Mouse (Mus musculus) cortical plate, adult 2 months (tissue): ENCODE data around the gene B430306N03Rik. TPM values are rescaled to one million over a fixed set of nuclear protein-coding genes. Genes with fewer than 3 reads are reported as not detected.
A peak's percentile ranks its signal among the peaks of the same experiment; 100 is the strongest.
"Not testable (repeated sequence)": the region's sequence is repeated elsewhere in the genome, so short reads cannot be mapped to it uniquely, and the experiment has no call there.

Source experiments
- H3K27ac ChIP-seq: fragments of 200-500 bp; 2 replicates; pipeline ENCODE4 v1.5.1; 2012; ENCODE audit warnings: low read length, control low read depth, inconsistent platforms; ENCODE audit not compliant: insufficient read depth
- H3K4me1 ChIP-seq: fragments of 200-500 bp; 2 replicates; pipeline ENCODE4 v1.6.1; 2011; ENCODE audit warnings: low read length; ENCODE audit not compliant: control insufficient read depth, insufficient read depth
- H3K4me3 ChIP-seq: fragments of 200-500 bp; 2 replicates; pipeline ENCODE4 v1.5.1; 2011; ENCODE audit warnings: mild to moderate bottlenecking, low read length, control low read depth; ENCODE audit not compliant: insufficient read depth
- CTCF ChIP-seq: fragments of 200-500 bp; IDR thresholded peaks from 2 replicates; pipeline ENCODE4 v1.5.1; 2011; ENCODE audit warnings: mild to moderate bottlenecking, control low read depth, low read length; ENCODE audit not compliant: insufficient read depth; ENCODE audit errors: extremely low read depth
- POLR2A ChIP-seq: fragments of 200-500 bp; IDR thresholded peaks from 2 replicates; pipeline ENCODE4 v1.6.1; 2011; ENCODE audit warnings: mild to moderate bottlenecking, low read length, control low read depth; ENCODE audit not compliant: insufficient read depth; ENCODE audit errors: extremely low read depth
- polyA plus RNA-seq: library from polyadenylated mRNA; depleted of rRNA; stranded (reverse); fragments of >200 nt; gene quantifications from 2 replicates; pipeline ENCODE4 v1.2.3, GENCODE M21; 2012; rRNA removed

B430306N03Rik gene
- 0.08 and 0.17 TPM in 2 replicates for polyA plus RNA-seq

- not testable (repeated sequence) for H3K27ac ChIP-seq, H3K4me3 ChIP-seq, H3K4me1 ChIP-seq
Observed at GRCm38 (mm10) chr17:48315905-48316579, at the start of gene B430306N03Rik. Gene B430306N03Rik (plus strand): TSS chr17:48316141.

GRCm38 (mm10) chr17:48266610-48267304, 49.2 kb upstream of the B430306N03Rik start:
- Histone ChIP-seq H3K4me3 (no peak overlapping the region), H3K4me1 (no peaks in the 10 kb centered on the region), H3K27ac (no peak overlapping the region)
- no peak for TF ChIP-seq POLR2A
- no peak for TF ChIP-seq CTCF

DNA sequence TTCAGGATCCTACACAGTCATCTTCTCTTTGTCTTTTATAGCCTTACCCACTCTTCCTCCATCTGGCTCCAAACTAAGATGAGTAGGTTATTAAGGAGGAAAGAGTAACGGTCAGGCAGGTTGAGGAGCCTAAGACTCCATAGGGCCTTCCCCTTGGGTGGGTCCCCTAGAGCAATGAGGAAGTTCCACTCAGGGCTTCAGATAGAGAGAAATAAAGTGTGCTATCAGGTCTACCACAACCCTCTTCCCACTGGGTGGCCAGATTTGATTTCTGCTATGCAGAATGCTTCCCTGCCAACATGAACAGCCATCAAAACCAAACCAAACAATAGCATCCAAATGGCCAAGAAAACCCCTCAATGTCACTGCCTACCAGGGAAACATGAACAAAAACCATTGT, 48.4 kb upstream of the B430306N03Rik start:
- H3K4me1 ChIP-seq, result no peaks in the 10 kb centered on the region
- no peak overlapping the region for H3K27ac ChIP-seq

DNA sequence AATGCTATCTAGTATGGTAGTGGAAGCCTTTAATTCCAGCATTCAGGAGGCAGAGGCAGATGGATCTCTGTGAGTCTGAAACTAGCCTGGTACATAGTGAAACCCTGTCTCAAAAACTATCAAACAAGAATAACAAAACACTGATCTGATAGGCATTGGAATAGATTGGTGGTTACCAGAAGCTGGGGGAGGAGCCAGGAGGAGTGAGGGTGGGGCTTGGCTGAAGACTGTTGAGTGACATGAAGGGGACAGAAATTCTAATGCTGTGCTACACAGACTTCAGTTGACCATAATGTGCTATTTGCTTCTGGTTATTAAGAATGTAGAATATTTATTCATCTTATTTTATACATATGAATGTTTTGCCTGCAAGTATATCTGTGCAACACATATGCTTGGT, 47.7 kb upstream of the B430306N03Rik start:
- TF ChIP-seq CTCF (no peak), POLR2A (no peak)
- Histone ChIP-seq H3K4me1 (no peaks in the 10 kb centered on the region), H3K27ac (no peak overlapping the region), H3K4me3 (no peak overlapping the region)

More for the DNA sequence above, 48.4 kb upstream of the B430306N03Rik start:
- TF ChIP-seq POLR2A (no peak), CTCF (no peak)
- H3K4me3 ChIP-seq, result no peak overlapping the region

GRCm38 (mm10) chr17:48269833-48270232, 46.1 kb upstream of the B430306N03Rik start:
- no peaks in the 10 kb centered on the region for H3K4me1 ChIP-seq
- H3K4me3 ChIP-seq, result no peak overlapping the region
- no peak overlapping the region for H3K27ac ChIP-seq
- no peak for TF ChIP-seq CTCF
- TF ChIP-seq POLR2A, result no peak

DNA sequence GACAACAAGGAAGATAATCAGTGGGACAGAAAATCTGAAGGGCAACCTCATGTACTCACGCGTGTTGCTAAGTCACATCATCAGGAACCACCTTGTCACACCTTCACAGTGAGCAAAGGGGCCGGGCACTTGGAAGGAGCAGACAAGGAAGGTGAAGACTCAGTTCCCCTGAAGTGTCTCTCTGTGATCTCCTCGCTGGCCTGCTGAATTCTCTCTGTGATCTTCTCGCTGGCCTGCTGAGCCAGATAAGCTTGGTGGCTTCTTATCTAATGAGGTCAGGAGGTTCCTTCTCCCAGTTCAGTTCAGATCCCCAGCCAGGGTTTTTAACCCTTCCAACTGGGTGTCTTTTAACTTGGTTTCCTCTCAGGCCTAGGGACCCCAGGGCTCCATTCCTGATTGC, 43.8 kb upstream of the B430306N03Rik start:
- Histone ChIP-seq H3K4me3 (no peak overlapping the region), H3K4me1 (no peaks in the 10 kb centered on the region), H3K27ac (no peak overlapping the region)
- no peak for TF ChIP-seq POLR2A
- no peak for TF ChIP-seq CTCF

DNA sequence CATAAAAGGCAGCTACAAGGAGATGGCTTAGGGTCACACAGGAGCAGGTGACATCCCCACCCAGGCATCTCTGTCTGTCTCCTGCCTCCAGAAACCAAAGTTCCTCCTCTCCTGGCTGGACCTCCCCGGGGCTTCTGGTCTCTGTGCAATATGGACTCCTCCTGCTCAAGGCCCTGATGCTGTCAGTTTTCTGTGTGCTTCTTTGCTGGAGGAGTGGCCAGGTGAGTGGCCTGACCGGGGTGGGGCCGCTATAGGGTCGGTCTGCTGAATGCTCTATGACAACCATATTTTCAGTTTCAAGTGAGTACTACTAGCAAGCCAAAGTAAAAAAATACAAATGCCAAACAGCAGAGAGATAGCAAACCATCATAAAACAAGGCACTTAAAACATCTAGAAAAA, 43.3 kb upstream of the B430306N03Rik start:
- Histone ChIP-seq H3K4me3 (no peak overlapping the region), H3K4me1 (no peaks in the 10 kb centered on the region), H3K27ac (no peak overlapping the region)
- TF ChIP-seq POLR2A (no peak), CTCF (no peak)

GRCm38 (mm10) chr17:48274098-48274497, 41.8 kb upstream of the B430306N03Rik start:
- Histone ChIP-seq H3K4me3 (no peak overlapping the region), H3K4me1 (no peaks in the 10 kb centered on the region), H3K27ac (no peak overlapping the region)
- TF ChIP-seq CTCF (no peak), POLR2A (no peak)

DNA sequence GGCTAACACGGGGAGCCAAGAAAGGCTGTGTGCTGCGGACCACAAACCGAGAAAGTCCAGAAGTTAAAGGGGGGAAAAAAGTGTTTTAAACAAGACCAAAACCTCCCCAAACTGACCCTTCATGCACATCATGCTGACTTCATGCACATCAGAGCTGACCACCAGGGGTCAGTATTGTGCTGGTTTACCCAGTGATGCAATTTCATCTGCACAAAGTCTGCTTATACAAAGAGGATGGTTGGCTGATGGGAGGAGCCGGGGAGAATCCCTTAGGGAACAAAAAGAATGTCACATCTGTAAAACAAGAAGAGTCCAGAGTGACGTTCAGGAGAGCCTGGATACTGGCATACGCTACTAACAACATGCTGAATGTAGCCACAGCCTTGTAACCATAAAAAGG, 41.1 kb upstream of the B430306N03Rik start:
- H3K4me3 ChIP-seq, result no peak overlapping the region
- TF ChIP-seq POLR2A (no peak), CTCF (peak; percentile 89)

GRCm38 (mm10) chr17:48275736-48276135, 40.2 kb upstream of the B430306N03Rik start:
- TF ChIP-seq CTCF (no peak), POLR2A (no peak)
- H3K4me3 ChIP-seq, result no peak overlapping the region

More for the DNA sequence above, 41.1 kb upstream of the B430306N03Rik start:
- Histone ChIP-seq H3K27ac (no peak overlapping the region), H3K4me1 (no peaks in the 10 kb centered on the region)

More at GRCm38 (mm10) chr17:48275736-48276135, 40.2 kb upstream of the B430306N03Rik start:
- H3K27ac ChIP-seq, result no peak overlapping the region
- no peaks in the 10 kb centered on the region for H3K4me1 ChIP-seq
